Comparison of ENCODE assay signal across 21 mouse cellular contexts in the genomic region with DNA sequence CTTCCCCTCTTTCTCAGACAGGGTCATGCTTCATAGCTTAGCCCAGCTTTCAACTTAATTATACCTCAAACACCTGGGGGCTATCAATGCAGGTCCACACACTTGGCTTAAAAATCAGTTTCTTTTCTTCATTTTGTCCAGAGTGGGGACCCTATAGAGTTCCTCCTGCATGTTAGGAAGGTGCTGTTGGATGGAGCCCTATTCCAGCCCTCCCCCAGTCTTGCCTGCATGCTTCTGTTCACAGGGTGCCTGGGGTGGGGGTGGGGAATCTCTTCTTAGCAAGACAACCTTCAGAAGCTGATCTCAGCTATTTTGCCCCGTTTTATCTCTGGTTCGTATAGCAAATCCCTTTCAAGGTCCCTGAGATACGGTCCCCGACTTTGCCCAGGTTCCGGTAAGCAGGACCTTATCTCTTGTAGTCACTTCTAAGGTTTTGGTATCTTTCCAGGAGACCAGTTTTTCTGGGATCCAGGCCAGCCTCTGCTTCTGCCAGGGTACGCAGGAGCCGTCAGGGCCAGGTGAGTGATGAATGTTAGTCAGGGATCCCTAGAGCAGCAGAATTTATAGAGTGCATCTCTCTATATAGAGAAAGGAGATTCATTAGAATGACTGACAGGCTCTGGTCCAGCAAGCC. TPM values are rescaled to one million over a fixed set of nuclear protein-coding genes. Genes with fewer than 3 reads are reported as not detected.
DNase-seq lines count a peak whose midpoint lies in the region; ATAC-seq and TF ChIP-seq lines count a peak whose summit lies in the region.
"Had no signal": no experiment of that assay in that cellular context is flagged by ENCODE, and none has a peak within 500 bp of the region (broad histone marks: within the 10 kb centered on the region; RNA-seq: fewer than 3 reads in every experiment).

No protein-coding gene starts in this region.

- peak; percentile 62 to 84 for DNase-seq in adrenal gland, adult (ENCODE audit: inconsistent age in 2 of 2, low spot score in 1 of 2)
- DNase-seq in adrenal gland, postnatal 4 days (ENCODE audit: low spot score in 2 of 2) = no peak
- DNase-seq in left cerebral cortex, postnatal 4 days = peak; percentile 17
- no peak for DNase-seq in left cerebral cortex, postnatal 36 days (ENCODE audit: low spot score in 2 of 2)
- DNase-seq in stomach, postnatal 0 days (ENCODE audit: low spot score) = peak; percentile 28
- no peak for DNase-seq in hindbrain, postnatal 0 days (ENCODE audit: low spot score)
- DNase-seq: gastrocnemius, adult 2 months; kidney, adult 9 months; kidney, postnatal 4 days; liver, embryonic 13.5 days; lung, postnatal 4 days; thymus, postnatal 36 days had no signal

- no peaks in the 10 kb centered on the region for H3K9me3 ChIP-seq in heart, embryonic 15.5 days (replicated peaks)
- no peaks in the 10 kb centered on the region for H3K9me3 ChIP-seq in heart, embryonic 11.5 days (replicated peaks; ENCODE audit: control insufficient read depth, low read length)
- no peaks in the 10 kb centered on the region for H3K9me3 ChIP-seq in stomach, postnatal 0 days (ENCODE audit: control insufficient read depth, low read length)
- H3K9me3 ChIP-seq in hindbrain, postnatal 0 days (ENCODE audit: low read length) = no peaks in the 10 kb centered on the region
- H3K9me3 ChIP-seq: forebrain, embryonic 10.5 days; limb, embryonic 13.5 days; liver, embryonic 13.5 days; lung, embryonic 15.5 days had no signal

- peaks cover 13% of the 10 kb centered on the region for H3K4me1 ChIP-seq in heart, embryonic 15.5 days (replicated peaks)
- H3K4me1 ChIP-seq in heart, embryonic 11.5 days (ENCODE audit: control insufficient read depth, insufficient read depth, low read length) = no peaks in the 10 kb centered on the region
- no peaks in the 10 kb centered on the region for H3K4me1 ChIP-seq in stomach, postnatal 0 days (replicated peaks; ENCODE audit: control insufficient read depth, insufficient read depth)
- H3K4me1 ChIP-seq in hindbrain, postnatal 0 days (ENCODE audit: insufficient read depth, low read length) = no peaks in the 10 kb centered on the region
- H3K4me1 ChIP-seq: forebrain, embryonic 10.5 days; hindbrain, embryonic 10.5 days; limb, embryonic 13.5 days; liver, embryonic 13.5 days; lung, embryonic 15.5 days had no signal

- no peak for TF ChIP-seq CTCF in stomach, postnatal 0 days (IDR thresholded peaks at IDR 0.05; ENCODE audit: low read depth)
- TF ChIP-seq CTCF in hindbrain, postnatal 0 days (IDR thresholded peaks at IDR 0.05; ENCODE audit: low read depth) = no peak

- 23% methylated on average over 7 of the region's 7 CpGs for WGBS in heart, embryonic 15.5 days
- WGBS in heart, embryonic 11.5 days (ENCODE audit: insufficient replicate concordance) = 47% methylated on average over 7 of the region's 7 CpGs
- 57% methylated on average over 7 of the region's 7 CpGs for WGBS in stomach, postnatal 0 days
- whole genome bisulfite sequencing in hindbrain, postnatal 0 days = 79% methylated on average over 7 of the region's 7 CpGs

- H3K4me2 ChIP-seq in heart, embryonic 15.5 days = 0 out of 2 replicates have a peak overlapping the region, but pooled peaks have one; percentile 13
- H3K4me2 ChIP-seq in heart, embryonic 11.5 days = no peak overlapping the region
- H3K4me2 ChIP-seq in stomach, postnatal 0 days (replicated peaks; ENCODE audit: low read depth) = no peak overlapping the region
- no peak overlapping the region for H3K4me2 ChIP-seq in hindbrain, postnatal 0 days (ENCODE audit: low read depth, low read length)
- H3K4me2 ChIP-seq: limb, embryonic 13.5 days; liver, embryonic 13.5 days; lung, embryonic 15.5 days; midbrain, embryonic 11.5 days had no signal

- no peaks in the 10 kb centered on the region for H3K36me3 ChIP-seq in heart, embryonic 15.5 days
- H3K36me3 ChIP-seq in heart, embryonic 11.5 days (ENCODE audit: control insufficient read depth, insufficient read depth, low read length) = no peaks in the 10 kb centered on the region
- H3K36me3 ChIP-seq in stomach, postnatal 0 days (ENCODE audit: control insufficient read depth, insufficient read depth, low read length) = no peaks in the 10 kb centered on the region
- H3K36me3 ChIP-seq in hindbrain, postnatal 0 days (ENCODE audit: insufficient read depth, low read length) = no peaks in the 10 kb centered on the region
- H3K36me3 ChIP-seq: forebrain, embryonic 10.5 days; hindbrain, embryonic 10.5 days; limb, embryonic 13.5 days; liver, embryonic 13.5 days; lung, embryonic 15.5 days had no signal

- intact Hi-C loops in left cerebral cortex, postnatal 4 days (cut with DNase I) = no loop called here
- intact Hi-C loops in left cerebral cortex, postnatal 36 days (cut with DNase I) = no loop called here

- no peaks in the 10 kb centered on the region for H3K27me3 ChIP-seq in heart, embryonic 15.5 days
- no peaks in the 10 kb centered on the region for H3K27me3 ChIP-seq in heart, embryonic 11.5 days (ENCODE audit: control insufficient read depth, insufficient read depth, low read length)
- H3K27me3 ChIP-seq in stomach, postnatal 0 days (ENCODE audit: control insufficient read depth, insufficient read depth, low read length) = no peaks in the 10 kb centered on the region
- H3K27me3 ChIP-seq in hindbrain, postnatal 0 days (ENCODE audit: insufficient read depth, low read length) = no peaks in the 10 kb centered on the region
- H3K27me3 ChIP-seq: limb, embryonic 13.5 days; liver, embryonic 13.5 days; lung, embryonic 15.5 days had no signal

- ATAC-seq in heart, embryonic 15.5 days (replicated peaks; ENCODE audit: insufficient number of reproducible peaks, insufficient read depth, low FRiP score, low read depth) = 0 out of 2 replicates have a peak, but pooled peaks have one; percentile 62
- ATAC-seq in heart, embryonic 11.5 days (replicated peaks; ENCODE audit: insufficient number of reproducible peaks, low FRiP score, low TSS enrichment) = no peak
- ATAC-seq in stomach, postnatal 0 days (ENCODE audit: low FRiP score, low TSS enrichment) = 0 out of 2 replicates have a peak, but pooled peaks have one; percentile 12
- no peak for ATAC-seq in hindbrain, postnatal 0 days

- no peak overlapping the region for H3K4me3 ChIP-seq in heart, embryonic 15.5 days
- no peak overlapping the region for H3K4me3 ChIP-seq in heart, embryonic 11.5 days (ENCODE audit: low read depth, low read length)
- no peak overlapping the region for H3K4me3 ChIP-seq in stomach, postnatal 0 days (ENCODE audit: low read depth, low read length)
- no peak overlapping the region for H3K4me3 ChIP-seq in hindbrain, postnatal 0 days (ENCODE audit: low read length)
- H3K4me3 ChIP-seq: forebrain, embryonic 10.5 days; gastrocnemius, adult 2 months; hindbrain, embryonic 10.5 days; limb, embryonic 13.5 days; liver, embryonic 13.5 days; lung, embryonic 15.5 days had no signal

- no peak for TF ChIP-seq EP300 in stomach, postnatal 0 days (optimal IDR thresholded peaks at IDR 0.05)

- no peak overlapping the region for H3K9ac ChIP-seq in heart, embryonic 15.5 days
- H3K9ac ChIP-seq in heart, embryonic 11.5 days (ENCODE audit: low read depth, low read length) = no peak overlapping the region
- no peak overlapping the region for H3K9ac ChIP-seq in stomach, postnatal 0 days (ENCODE audit: low read length)
- H3K9ac ChIP-seq in hindbrain, postnatal 0 days (replicated peaks; ENCODE audit: low read length) = no peak overlapping the region
- H3K9ac ChIP-seq: limb, embryonic 13.5 days; liver, embryonic 13.5 days; lung, embryonic 15.5 days had no signal

- H3K27ac ChIP-seq in heart, embryonic 15.5 days = no peak overlapping the region
- no peak overlapping the region for H3K27ac ChIP-seq in heart, embryonic 11.5 days (ENCODE audit: low read depth, low read length)
- no peak overlapping the region for H3K27ac ChIP-seq in stomach, postnatal 0 days (replicated peaks)
- H3K27ac ChIP-seq in hindbrain, postnatal 0 days = no peak overlapping the region
- H3K27ac ChIP-seq: forebrain, embryonic 10.5 days; gastrocnemius, adult 2 months; hindbrain, embryonic 10.5 days; limb, embryonic 13.5 days; liver, embryonic 13.5 days; lung, embryonic 15.5 days had no signal

RNA-seq across cellular contexts. Expression of a gene that starts 40.9 kb away (rescaled TPM):
- not detected for total RNA-seq in adrenal gland, postnatal 4 days (2021)
- polyA plus RNA-seq in heart, embryonic 15.5 days (2015; fragmentation: Nextera tagmentation; extraction: Ambion mirVana) = 0.15 TPM in 1 of 2 replicates, not detected in the other
- polyA plus RNA-seq in heart, embryonic 11.5 days (2014; fragmentation: Nextera tagmentation; extraction: Ambion mirVana) = not detected in 2 replicates
- total RNA-seq in left cerebral cortex, postnatal 4 days (2021) = not detected
- not detected for total RNA-seq in left cerebral cortex, postnatal 36 days (2021)
- polyA plus RNA-seq in stomach, postnatal 0 days (2015; fragmentation: Nextera tagmentation; extraction: Ambion mirVana) = 31.5 and 39.8 TPM in 2 replicates
- total RNA-seq in hindbrain, postnatal 0 days (2014; rRNA removed) = not detected in 2 replicates
- not detected in 2 replicates for polyA plus RNA-seq in hindbrain, postnatal 0 days (2015; fragmentation: Nextera tagmentation; extraction: Ambion mirVana)
- total RNA-seq: gastrocnemius, adult 2 months; layer of hippocampus, postnatal 10 days had no signal
- polyA plus RNA-seq: forebrain, embryonic 10.5 days; gonadal fat pad, adult 2 months; hindbrain, embryonic 10.5 days; limb, embryonic 13.5 days; liver, embryonic 13.5 days; midbrain, embryonic 11.5 days had no signal

RNA-seq across cellular contexts. Expression of a gene that starts 53.5 kb away (rescaled TPM):
- 10 to 100 TPM; 15.6 to 17.0 TPM for total RNA-seq in adrenal gland, postnatal 4 days (2021)
- polyA plus RNA-seq in heart, embryonic 15.5 days (2015; fragmentation: Nextera tagmentation; extraction: Ambion mirVana) = 8.5 and 9.4 TPM in 2 replicates
- polyA plus RNA-seq in heart, embryonic 11.5 days (2014; fragmentation: Nextera tagmentation; extraction: Ambion mirVana) = 5.6 and 8.8 TPM in 2 replicates
- 10 to 100 TPM; 45.9 to 49.2 TPM for total RNA-seq in left cerebral cortex, postnatal 4 days (2021)
- 10 to 100 TPM; 87.0 to 88.8 TPM for total RNA-seq in left cerebral cortex, postnatal 36 days (2021)
- 6.0 and 7.0 TPM in 2 replicates for polyA plus RNA-seq in stomach, postnatal 0 days (2015; fragmentation: Nextera tagmentation; extraction: Ambion mirVana)
- total RNA-seq in hindbrain, postnatal 0 days (2014; rRNA removed) = 31.6 and 31.7 TPM in 2 replicates
- 16.7 and 20.3 TPM in 2 replicates for polyA plus RNA-seq in hindbrain, postnatal 0 days (2015; fragmentation: Nextera tagmentation; extraction: Ambion mirVana)

Comparison
In these comparisons a context has a peak if more than half of its experiments do, and no peak if none do; other contexts are left out.
1. DNase-seq: peak in adrenal gland, adult (2 of 2), left cerebral cortex, postnatal 4 days (single experiment) and stomach, postnatal 0 days (single experiment); none in adrenal gland, postnatal 4 days (0 of 2), left cerebral cortex, postnatal 36 days (0 of 2) and hindbrain, postnatal 0 days (single experiment).
2. ATAC-seq: peak in heart, embryonic 15.5 days (single experiment) and stomach, postnatal 0 days (single experiment); none in heart, embryonic 11.5 days (single experiment) and hindbrain, postnatal 0 days (single experiment).